In the genomic region with DNA sequence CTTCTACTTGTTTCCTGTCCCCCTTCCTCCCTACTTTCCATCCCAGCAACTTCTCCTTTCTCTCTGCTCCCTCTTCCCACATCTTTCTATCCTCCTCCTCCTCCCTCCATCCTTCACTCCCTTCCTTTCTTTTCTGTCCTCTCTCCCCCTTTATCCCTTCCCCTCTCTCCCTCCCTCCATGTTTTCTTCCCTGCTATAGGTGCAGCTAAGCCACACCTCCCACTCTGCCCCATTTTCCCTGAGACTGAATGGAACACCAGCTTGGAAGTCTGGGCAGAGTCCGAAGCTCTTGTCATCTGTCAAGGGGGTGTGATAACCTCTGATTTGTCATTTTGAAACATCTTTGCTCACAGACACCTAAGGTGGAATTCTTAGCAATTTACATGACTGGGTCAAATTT, we compare ENCODE assay signal across 21 mouse cellular contexts. TPM values are rescaled to one million over a fixed set of nuclear protein-coding genes. Genes with fewer than 3 reads are reported as not detected.
DNase-seq lines count a peak whose midpoint lies in the region; ATAC-seq and TF ChIP-seq lines count a peak whose summit lies in the region.
"Had no signal": no experiment of that assay in that cellular context is flagged by ENCODE, and none has a peak within 500 bp of the region (broad histone marks: within the 10 kb centered on the region; RNA-seq: fewer than 3 reads in every experiment).

No protein-coding gene starts in this region.

- H3K9ac ChIP-seq in intestine, embryonic 15.5 days: no peak overlapping the region
- no peak overlapping the region for H3K9ac ChIP-seq in intestine, postnatal 0 days (ENCODE audit: low read depth, low read length)
- H3K9ac ChIP-seq: liver, embryonic 12.5 days; neural tube, embryonic 13.5 days had no signal

- TF ChIP-seq CTCF in intestine, postnatal 0 days (IDR thresholded peaks at IDR 0.05; ENCODE audit: low read depth): no peak
- no peak for TF ChIP-seq CTCF in embryonic fibroblast, embryonic 13.5 days (IDR thresholded peaks at IDR 0.05; ENCODE audit: borderline replicate concordance, insufficient read depth, low read length)

- peaks cover 61% of the 10 kb centered on the region for H3K4me1 ChIP-seq in heart, embryonic 10.5 days
- H3K4me1 ChIP-seq in intestine, embryonic 15.5 days (replicated peaks): peaks cover 27% of the 10 kb centered on the region
- H3K4me1 ChIP-seq in intestine, postnatal 0 days (replicated peaks; ENCODE audit: control insufficient read depth, insufficient read depth, low read length): no peaks in the 10 kb centered on the region
- peaks cover 30% of the 10 kb centered on the region for H3K4me1 ChIP-seq in embryonic fibroblast, embryonic 13.5 days (ENCODE audit: control insufficient read depth, insufficient read depth, low read length)
- H3K4me1 ChIP-seq: liver, embryonic 12.5 days had no signal

- no peaks in the 10 kb centered on the region for H3K27me3 ChIP-seq in heart, embryonic 10.5 days (ENCODE audit: insufficient read depth, poor library complexity, severe bottlenecking)
- no peaks in the 10 kb centered on the region for H3K27me3 ChIP-seq in intestine, embryonic 15.5 days (replicated peaks)
- H3K27me3 ChIP-seq in intestine, postnatal 0 days (replicated peaks; ENCODE audit: control insufficient read depth, insufficient read depth, low read length): no peaks in the 10 kb centered on the region
- H3K27me3 ChIP-seq: liver, embryonic 12.5 days; neural tube, embryonic 13.5 days; Patski had no signal

- WGBS in heart, embryonic 10.5 days: 25% methylated on average over 1 of the region's 1 CpGs
- WGBS in intestine, embryonic 15.5 days: 50% methylated on average over 1 of the region's 1 CpGs
- 61% methylated on average over 1 of the region's 1 CpGs for WGBS in intestine, postnatal 0 days

- H3K4me3 ChIP-seq in heart, embryonic 10.5 days: no peak overlapping the region
- H3K4me3 ChIP-seq in intestine, embryonic 15.5 days (replicated peaks): no peak overlapping the region
- no peak overlapping the region for H3K4me3 ChIP-seq in intestine, postnatal 0 days (ENCODE audit: low read depth, low read length)
- no peak overlapping the region for H3K4me3 ChIP-seq in embryonic fibroblast, embryonic 13.5 days (ENCODE audit: insufficient read depth, low read length)
- H3K4me3 ChIP-seq: erythroblast, embryonic 14.5 days; hindbrain, embryonic 10.5 days; liver, embryonic 12.5 days; neural tube, embryonic 13.5 days had no signal

- no peak overlapping the region for H3K4me2 ChIP-seq in intestine, embryonic 15.5 days (replicated peaks)
- H3K4me2 ChIP-seq in intestine, postnatal 0 days (replicated peaks; ENCODE audit: low read depth): no peak overlapping the region
- H3K4me2 ChIP-seq: liver, embryonic 12.5 days; neural tube, embryonic 13.5 days had no signal

- H3K9me3 ChIP-seq in heart, embryonic 10.5 days: no peaks in the 10 kb centered on the region
- H3K9me3 ChIP-seq in intestine, embryonic 15.5 days: no peaks in the 10 kb centered on the region
- no peaks in the 10 kb centered on the region for H3K9me3 ChIP-seq in intestine, postnatal 0 days (ENCODE audit: control insufficient read depth)
- H3K9me3 ChIP-seq: hindbrain, embryonic 10.5 days; liver, embryonic 12.5 days; neural tube, embryonic 13.5 days had no signal

- peak overlapping the region; percentile 52 for H3K27ac ChIP-seq in heart, embryonic 10.5 days
- 0 out of 2 replicates have a peak overlapping the region, but pooled peaks have one; percentile 38 for H3K27ac ChIP-seq in intestine, embryonic 15.5 days
- H3K27ac ChIP-seq in intestine, postnatal 0 days (ENCODE audit: low read depth, low read length): no peak overlapping the region
- H3K27ac ChIP-seq in embryonic fibroblast, embryonic 13.5 days (ENCODE audit: insufficient read depth, low read length): peak overlapping the region; percentile 85
- H3K27ac ChIP-seq: liver, embryonic 12.5 days; neural tube, embryonic 13.5 days had no signal

- ATAC-seq in intestine, embryonic 15.5 days: no peak
- no peak for ATAC-seq in intestine, postnatal 0 days
- ATAC-seq: activated CD4-positive, CD25-positive, alpha-beta regulatory T cell, adult 4 months; liver, embryonic 12.5 days had no signal

- intact Hi-C loops in heart, postnatal 10 days (cut with DNase I): no loop called here

- DNase-seq in heart, embryonic 10.5 days (ENCODE audit: low spot score): no peak
- DNase-seq in heart, postnatal 10 days: no peak
- DNase-seq in brain, adult 2 months (ENCODE audit: low read depth, low spot score): peak; percentile 64
- DNase-seq in urinary bladder, adult 18-20 months (ENCODE audit: low spot score in 2 of 2): no peak
- DNase-seq in cerebellum, adult 11 months: no peak
- DNase-seq: adrenal gland, postnatal 25 days; cerebellum, adult 9-10 months; kidney, adult 9 months; kidney, postnatal 36 days; lung, postnatal 36 days; thymus, postnatal 36 days had no signal

- H3K36me3 ChIP-seq in heart, embryonic 10.5 days: no peaks in the 10 kb centered on the region
- no peaks in the 10 kb centered on the region for H3K36me3 ChIP-seq in intestine, embryonic 15.5 days
- no peaks in the 10 kb centered on the region; the same call in 1 of the 2 replicates for H3K36me3 ChIP-seq in intestine, postnatal 0 days (ENCODE audit: control insufficient read depth, insufficient read depth)
- H3K36me3 ChIP-seq: hindbrain, embryonic 10.5 days; liver, embryonic 12.5 days; neural tube, embryonic 13.5 days had no signal

- TF ChIP-seq POLR2A in embryonic fibroblast, embryonic 13.5 days (IDR thresholded peaks at IDR 0.05; ENCODE audit: low read depth, low read length): no peak

RNA-seq across cellular contexts. Expression of gene Pdzrn3, which starts 22.8 kb away (rescaled TPM):
- polyA plus RNA-seq in heart, embryonic 10.5 days (2016; fragmentation: Nextera tagmentation; extraction: Ambion mirVana): 8.9 and 9.0 TPM in 2 replicates
- 10 to 100 TPM; 41.4 to 69.5 TPM for total RNA-seq in heart, postnatal 10 days (2021)
- 10.3 and 10.4 TPM in 2 replicates for polyA plus RNA-seq in intestine, embryonic 15.5 days (2015; fragmentation: Nextera tagmentation; extraction: Ambion mirVana)
- 5.3 and 5.5 TPM in 2 replicates for polyA plus RNA-seq in intestine, postnatal 0 days (2015; fragmentation: Nextera tagmentation; extraction: Ambion mirVana)
- polyA plus RNA-seq in embryonic fibroblast, embryonic 13.5 days (2011; ENCODE audit: insufficient read length, low read depth, missing spikeins): 65.4 and 67.9 TPM in 2 replicates
- total RNA-seq: monocyte, adult 5-6 weeks had no signal
- polyA plus RNA-seq: activated CD4-positive, CD25-positive, alpha-beta regulatory T cell, adult 4 months; erythroblast, embryonic 14.5 days had no signal
